Mouse (Mus musculus) A20 (cell line): Measurements from ENCODE around the gene Gm37240.
A peak's percentile ranks its signal among the peaks of the same experiment; 100 is the strongest.

Experiments
- DNase-seq: peaks from one replicate; pipeline ENCODE4 v3.0.0-alpha.2; 2011; ENCODE audit warnings: low read depth, low spot score

The Gm37240 gene

GRCm38 (mm10) chr3:84775067-84775423 is 1112.3 kb downstream of the Gm37240 start:
- no peak for DNase-seq

- no peak for DNase-seq
Measured at GRCm38 (mm10) chr3:84774246-84775066, 1112.9 kb downstream of the Gm37240 start.

GRCm38 (mm10) chr3:84771980-84772379 is 1115.3 kb downstream of the Gm37240 start:
- DNase-seq: no peak

GRCm38 (mm10) chr3:84770518-84770917 is 1116.8 kb downstream of the Gm37240 start:
- DNase-seq: no peak

- no peak for DNase-seq
Measured at GRCm38 (mm10) chr3:84769411-84769810, 1117.9 kb downstream of the Gm37240 start.

GRCm38 (mm10) chr3:84768940-84769339 is 1118.4 kb downstream of the Gm37240 start:
- no peak for DNase-seq

- DNase-seq: peak; percentile 55
Measured at GRCm38 (mm10) chr3:84753816-84754215, 1133.5 kb downstream of the Gm37240 start.

GRCm38 (mm10) chr3:84749222-84749621 is 1138.1 kb downstream of the Gm37240 start:
- no peak for DNase-seq

- no peak for DNase-seq
Measured at GRCm38 (mm10) chr3:84748139-84748538, 1139.2 kb downstream of the Gm37240 start.

- DNase-seq: no peak
Measured at GRCm38 (mm10) chr3:84745537-84746189, 1141.7 kb downstream of the Gm37240 start.

GRCm38 (mm10) chr3:84744707-84745106 is 1142.6 kb downstream of the Gm37240 start:
- no peak for DNase-seq

GRCm38 (mm10) chr3:84740050-84740596 is 1147.2 kb downstream of the Gm37240 start:
- peak; percentile 29 for DNase-seq

GRCm38 (mm10) chr3:84737137-84737536 is 1150.2 kb downstream of the Gm37240 start:
- DNase-seq: peak; percentile 30

- DNase-seq: no peak
Measured at GRCm38 (mm10) chr3:84735716-84736115, 1151.6 kb downstream of the Gm37240 start.

GRCm38 (mm10) chr3:84732516-84732915 is 1154.8 kb downstream of the Gm37240 start:
- DNase-seq: no peak

- DNase-seq: no peak
Measured at GRCm38 (mm10) chr3:84732016-84732502, 1155.3 kb downstream of the Gm37240 start.

- no peak for DNase-seq
Measured at GRCm38 (mm10) chr3:84731403-84732015, 1155.8 kb downstream of the Gm37240 start.

GRCm38 (mm10) chr3:84731003-84731402 is 1156.3 kb downstream of the Gm37240 start:
- DNase-seq: no peak

- no peak for DNase-seq
Measured at GRCm38 (mm10) chr3:84729806-84730205, 1157.5 kb downstream of the Gm37240 start.

GRCm38 (mm10) chr3:84723996-84724395 is 1163.3 kb downstream of the Gm37240 start:
- DNase-seq: no peak

GRCm38 (mm10) chr3:84722680-84723079 is 1164.6 kb downstream of the Gm37240 start:
- DNase-seq: peak; percentile 39
